Mouse (Mus musculus): ENCODE results near the gene Bola2. TPM values are rescaled to one million over a fixed set of nuclear protein-coding genes. Genes with fewer than 3 reads are reported as not detected.

Gene Bola2
- total RNA-seq, 2 experiments from 2014 or later: 107 to 115 TPM

DNA sequence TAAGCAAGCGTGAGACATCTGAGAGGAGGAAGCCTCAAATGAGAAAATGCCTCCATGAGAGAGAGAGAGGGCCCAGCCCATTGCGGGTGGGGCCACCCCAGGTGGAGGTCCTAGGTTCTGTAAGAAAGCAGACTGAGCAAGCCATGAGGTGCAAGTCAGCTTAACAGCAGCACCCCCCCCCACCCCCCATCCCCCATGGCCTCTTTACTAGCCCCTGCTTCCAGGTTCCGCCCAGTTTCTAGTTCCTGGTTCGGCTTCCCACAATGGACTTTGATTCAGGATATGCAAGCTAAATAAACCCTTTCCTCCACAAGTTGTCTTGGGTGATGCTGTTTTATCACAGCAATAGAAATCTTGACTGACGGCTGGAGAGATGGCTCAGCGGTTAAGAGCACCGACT, 53.6 kb downstream of the Bola2 start:
- intact Hi-C loops (cut with DNase I): no loop called here
- no peak for DNase-seq

Other genes with a start within 250 kb of the Bola2 start
- under 1 TPM in 1 of 2 experiments, not detected in 1; 0.12 TPM for gene Atp2a1, start 232.3 kb upstream of the Bola2 start, total RNA-seq (2021)
- gene Sh2b1, start 220.0 kb upstream of the Bola2 start, total RNA-seq (2021): 10 to 100 TPM; 72.5 to 77.7 TPM
- 10 to 100 TPM; 80.9 to 96.5 TPM for gene Tufm, start 208.0 kb upstream of the Bola2 start, total RNA-seq (2021)
- 100 to 1,000 TPM; 164 to 165 TPM for gene Atxn2l, start 192.0 kb upstream of the Bola2 start, total RNA-seq (2021)
- 100 to 1,000 TPM; 212 to 226 TPM for gene Eif3c, start 129.0 kb upstream of the Bola2 start, total RNA-seq (2021)
- under 1 TPM; 0.30 to 0.58 TPM for gene Apobr, start 110.5 kb upstream of the Bola2 start, total RNA-seq (2021)
- 10 to 100 TPM; 26.5 to 32.0 TPM for gene Cln3, start 109.6 kb upstream of the Bola2 start, total RNA-seq (2021)
- gene Il27, start 100.5 kb upstream of the Bola2 start, total RNA-seq (2021): not detected
- gene Nupr1, start 64.5 kb upstream of the Bola2 start, total RNA-seq (2021): 1 to 10 TPM; 6.6 to 7.0 TPM
- gene Sgf29, start 46.1 kb upstream of the Bola2 start, total RNA-seq (2021): 10 to 100 TPM; 49.9 to 53.0 TPM
- gene Sult1a1, start 19.0 kb upstream of the Bola2 start, total RNA-seq (2021): 1 to 10 TPM; 2.9 to 3.1 TPM
- gene Slx1b, start 383 bp downstream of the Bola2 start, total RNA-seq (2021): 10 to 100 TPM; 25.4 to 26.5 TPM
- 100 to 1,000 TPM; 137 to 143 TPM for gene Coro1a, start 12.4 kb downstream of the Bola2 start, total RNA-seq (2021)
- gene Mapk3, start 64.2 kb downstream of the Bola2 start, total RNA-seq (2021): 100 to 1,000 TPM; 196 to 202 TPM
- 1 to 10 TPM; 5.2 to 5.5 TPM for gene Gdpd3, start 70.9 kb downstream of the Bola2 start, total RNA-seq (2021)
- 100 to 1,000 TPM; 110 to 113 TPM for gene Ypel3, start 81.6 kb downstream of the Bola2 start, total RNA-seq (2021)
- gene Tbx6, start 86.1 kb downstream of the Bola2 start, total RNA-seq (2021): under 1 TPM; 0.40 to 0.58 TPM
- gene Ppp4c, start 97.1 kb downstream of the Bola2 start, total RNA-seq (2021): 10 to 100 TPM; 71.1 to 79.7 TPM
- 100 to 1,000 TPM; 165 to 167 TPM for gene Fam57b, start 102.3 kb downstream of the Bola2 start, total RNA-seq (2021)
- not detected for gene 4930451I11Rik, start 136.2 kb downstream of the Bola2 start, total RNA-seq (2021)
- 10 to 100 TPM; 74.3 to 84.4 TPM for gene Doc2a, start 152.0 kb downstream of the Bola2 start, total RNA-seq (2021)
- gene Hirip3, start 166.6 kb downstream of the Bola2 start, total RNA-seq (2021): 10 to 100 TPM; 31.5 to 41.2 TPM
- 10 to 100 TPM; 61.7 to 65.2 TPM for gene Ino80e, start 167.0 kb downstream of the Bola2 start, total RNA-seq (2021)
- 100 to 1,000 TPM; 158 to 165 TPM for gene Taok2, start 189.3 kb downstream of the Bola2 start, total RNA-seq (2021)
- 10 to 100 TPM; 19.4 to 20.8 TPM for gene Tmem219, start 227.5 kb downstream of the Bola2 start, total RNA-seq (2021)
- gene Kctd13, start 233.5 kb downstream of the Bola2 start, total RNA-seq (2021): 100 to 1,000 TPM; 151 to 167 TPM